Mouse (Mus musculus) midbrain, embryonic 13.5 days (tissue): ENCODE results near the gene Klhl5. TPM values are rescaled to one million over a fixed set of nuclear protein-coding genes. Genes with fewer than 3 reads are reported as not detected.

Experiments
- ATAC-seq: fragments of 200-750 bp; cut with Nextera tagmentation; 2 replicates; pipeline ENCODE4 v1.8.0; 2017; ENCODE audit warnings: mild to moderate bottlenecking, moderate TSS enrichment, moderate library complexity
- H3K27ac ChIP-seq: fragments of 300-500 bp; sonication (generic); 2 replicates; pipeline ENCODE4 v1.5.1; 2015; ENCODE audit warnings: inconsistent platforms, mild to moderate bottlenecking, moderate library complexity
- H3K27me3 ChIP-seq: fragments of 300-500 bp; sonication (generic); 2 replicates; pipeline ENCODE4 v1.6.1; 2015; ENCODE audit warnings: mild to moderate bottlenecking, inconsistent platforms
- H3K36me3 ChIP-seq: fragments of 300-500 bp; sonication (generic); 2 replicates; pipeline ENCODE4 v1.6.1; 2015; ENCODE audit warnings: mild to moderate bottlenecking, inconsistent platforms
- H3K4me1 ChIP-seq: fragments of 300-500 bp; sonication (generic); replicated peaks from 2 replicates; pipeline ENCODE4 v1.6.1; 2015; ENCODE audit warnings: inconsistent platforms
- H3K4me2 ChIP-seq: fragments of 300-500 bp; sonication (generic); replicated peaks from 2 replicates; pipeline ENCODE4 v1.6.1; 2015; ENCODE audit warnings: moderate library complexity, mild to moderate bottlenecking, inconsistent platforms
- H3K4me3 ChIP-seq: fragments of 300-500 bp; sonication (generic); replicated peaks from 2 replicates; pipeline ENCODE4 v1.5.1; 2015; ENCODE audit warnings: mild to moderate bottlenecking, inconsistent platforms
- H3K9ac ChIP-seq: fragments of 300-500 bp; sonication (generic); replicated peaks from 2 replicates; pipeline ENCODE4 v1.6.1; 2015; ENCODE audit warnings: mild to moderate bottlenecking, inconsistent platforms
- H3K9me3 ChIP-seq: fragments of 300-500 bp; sonication (generic); 2 replicates; pipeline ENCODE4 v1.6.1; 2016; ENCODE audit warnings: mild to moderate bottlenecking, inconsistent platforms
- WGBS: fragments of 180-500 bp; shearing (Covaris S2); methylation state at CpG from one replicate; pipeline ENCODE4 v1.1.7; 2015; 5-methylcytosine and 5-hydroxymethylcytosine counted together
- polyA plus RNA-seq: library from polyadenylated mRNA; unstranded; fragments of >200 nt; fragmentation: Nextera tagmentation; extraction: Ambion mirVana; gene quantifications from 2 replicates; pipeline ENCODE4 v1.2.1, GENCODE M21; 2015

Gene Klhl5
- polyA plus RNA-seq, 1 experiment from 2014 or later: 46.7 TPM

GRCm38 (mm10) chr5:65078081-65078480, 29.3 kb upstream of the Klhl5 start:
- 98% methylated on average over 4 of the region's 4 CpGs for WGBS
- H3K4me3 ChIP-seq: no peak overlapping the region
- no peaks in the 10 kb centered on the region for H3K4me1 ChIP-seq
- no peaks in the 10 kb centered on the region for H3K36me3 ChIP-seq
- H3K27ac ChIP-seq: no peak overlapping the region
- H3K27me3 ChIP-seq: no peaks in the 10 kb centered on the region
- H3K9ac ChIP-seq: no peak overlapping the region
- no peaks in the 10 kb centered on the region for H3K9me3 ChIP-seq
- no peak overlapping the region for H3K4me2 ChIP-seq
- ATAC-seq: no peak

- H3K9me3 ChIP-seq: no peaks in the 10 kb centered on the region
- H3K4me3 ChIP-seq: no peak overlapping the region
- H3K4me2 ChIP-seq: no peak overlapping the region
- no peaks in the 10 kb centered on the region for H3K27me3 ChIP-seq
- no peak for ATAC-seq
- WGBS: 77% methylated on average over 9 of the region's 9 CpGs
- no peaks in the 10 kb centered on the region for H3K36me3 ChIP-seq
- no peak overlapping the region for H3K27ac ChIP-seq
- H3K9ac ChIP-seq: no peak overlapping the region
- no peaks in the 10 kb centered on the region for H3K4me1 ChIP-seq
These were observed 27.5 kb upstream of the Klhl5 start for GRCm38 (mm10) chr5:65079881-65080280.

DNA sequence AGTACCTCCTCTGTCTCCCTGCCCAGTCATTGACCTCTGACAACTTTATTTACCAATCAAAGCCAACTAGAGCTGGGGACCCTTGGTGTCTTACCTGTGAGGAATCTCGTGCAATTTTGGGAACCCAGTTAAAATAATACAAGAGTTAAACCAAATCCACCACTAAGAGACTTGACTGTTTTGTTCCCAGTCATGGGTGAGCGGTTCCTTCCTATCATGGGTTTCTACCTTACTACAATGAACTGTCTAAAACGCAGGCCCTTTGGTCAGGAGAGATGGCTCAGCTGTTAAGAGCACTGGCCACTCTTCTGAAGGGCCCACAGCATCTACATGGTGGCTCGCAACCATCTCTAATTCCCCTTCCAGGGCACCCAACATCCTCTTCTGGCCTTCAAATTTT, 25.5 kb upstream of the Klhl5 start:
- Histone ChIP-seq H3K4me3 (no peak overlapping the region), H3K36me3 (no peaks in the 10 kb centered on the region), H3K9me3 (no peaks in the 10 kb centered on the region), H3K4me1 (no peaks in the 10 kb centered on the region), H3K4me2 (no peak overlapping the region), H3K9ac (no peak overlapping the region), H3K27me3 (no peaks in the 10 kb centered on the region), H3K27ac (no peak overlapping the region)
- 76% methylated on average over 4 of the region's 4 CpGs for WGBS
- no peak for ATAC-seq

GRCm38 (mm10) chr5:65086522-65086921, 20.8 kb upstream of the Klhl5 start:
- no peaks in the 10 kb centered on the region for H3K4me1 ChIP-seq
- no peak overlapping the region for H3K9ac ChIP-seq
- no peak overlapping the region for H3K4me3 ChIP-seq
- H3K27ac ChIP-seq: no peak overlapping the region
- H3K9me3 ChIP-seq: no peaks in the 10 kb centered on the region
- H3K4me2 ChIP-seq: no peak overlapping the region
- no peaks in the 10 kb centered on the region for H3K36me3 ChIP-seq
- no peak for ATAC-seq
- WGBS: 90% methylated on average over 6 of the region's 6 CpGs
- H3K27me3 ChIP-seq: no peaks in the 10 kb centered on the region

GRCm38 (mm10) chr5:65089707-65090106, 17.6 kb upstream of the Klhl5 start:
- H3K4me1 ChIP-seq: no peaks in the 10 kb centered on the region
- no peak overlapping the region for H3K4me2 ChIP-seq
- H3K27ac ChIP-seq: no peak overlapping the region
- H3K4me3 ChIP-seq: no peak overlapping the region
- WGBS: 79% methylated on average over 3 of the region's 3 CpGs
- no peaks in the 10 kb centered on the region for H3K36me3 ChIP-seq
- ATAC-seq: no peak
- H3K9ac ChIP-seq: no peak overlapping the region
- no peaks in the 10 kb centered on the region for H3K9me3 ChIP-seq
- no peaks in the 10 kb centered on the region for H3K27me3 ChIP-seq

DNA sequence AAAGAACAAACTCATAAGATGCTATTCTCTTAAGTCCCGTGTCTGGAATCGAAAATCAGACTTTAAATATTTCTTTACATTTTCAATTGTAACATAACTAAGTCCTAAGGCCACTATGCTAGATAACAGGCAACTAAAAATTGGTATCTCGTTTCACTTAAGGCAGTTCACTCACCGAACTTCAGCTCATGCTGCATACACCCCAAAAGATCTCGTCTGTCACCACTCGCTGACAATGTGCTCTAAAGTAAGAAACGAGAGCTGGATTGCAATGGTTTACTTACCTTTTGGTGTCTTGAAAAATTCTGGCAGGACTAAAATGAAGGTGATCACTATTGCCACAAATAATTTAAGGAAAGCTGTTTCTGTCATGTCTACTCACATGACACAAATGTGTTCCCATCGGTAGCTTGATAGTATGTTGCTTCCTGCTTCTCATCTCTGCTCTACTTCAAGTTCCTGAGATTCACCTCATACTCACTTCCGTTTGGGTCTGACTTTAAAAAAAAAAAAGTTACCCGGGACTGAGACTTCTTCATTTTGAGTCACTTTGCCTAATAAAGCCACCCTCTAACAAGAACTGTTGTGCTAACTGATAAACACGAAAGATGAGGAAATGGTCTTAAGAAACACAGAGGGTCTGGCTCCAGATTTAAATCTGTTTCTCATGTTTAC, 16.0 kb upstream of the Klhl5 start:
- H3K27me3 ChIP-seq: no peaks in the 10 kb centered on the region
- H3K9me3 ChIP-seq: no peaks in the 10 kb centered on the region
- H3K4me2 ChIP-seq: no peak overlapping the region
- H3K4me1 ChIP-seq: no peaks in the 10 kb centered on the region
- no peaks in the 10 kb centered on the region for H3K36me3 ChIP-seq
- 79% methylated on average over 11 of the region's 11 CpGs for whole genome bisulfite sequencing
- H3K4me3 ChIP-seq: no peak overlapping the region
- no peak overlapping the region for H3K9ac ChIP-seq
- H3K27ac ChIP-seq: no peak overlapping the region
- ATAC-seq: no peak

DNA sequence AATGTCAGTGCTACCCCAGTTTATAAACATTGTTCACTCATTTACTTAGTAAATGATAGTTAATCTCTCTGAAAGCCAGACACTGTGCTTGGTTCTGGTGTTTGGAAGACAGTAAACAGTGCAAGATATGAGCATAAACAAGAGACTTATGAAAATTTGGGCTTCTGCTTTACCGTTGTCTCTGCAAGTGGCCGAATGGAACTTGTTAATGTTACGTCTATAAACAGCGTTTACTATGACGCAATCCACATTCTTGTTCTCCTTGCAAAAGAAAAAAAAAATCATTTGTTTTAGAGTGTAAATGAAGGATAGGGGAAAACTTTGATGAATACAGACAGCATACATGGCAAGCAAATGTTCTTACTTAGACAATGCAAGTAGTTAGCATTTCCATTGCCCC, 15.4 kb upstream of the Klhl5 start, which contains the start of gene Tmem156:
Gene Tmem156, minus strand, starts transcription at position 212 of the 400 bp plus-strand sequence.
- ATAC-seq: no peak
- H3K4me3 ChIP-seq: no peak within 1 kb of the TSS
- no peaks in the 10 kb centered on the region for H3K36me3 ChIP-seq
- no peaks in the 10 kb centered on the region for H3K9me3 ChIP-seq
- WGBS: 90% methylated on average over 5 of the region's 5 CpGs
- no peaks in the 10 kb centered on the region for H3K4me1 ChIP-seq
- no peaks in the 10 kb centered on the region for H3K27me3 ChIP-seq
- no peak within 1 kb of the TSS for H3K27ac ChIP-seq
- H3K9ac ChIP-seq: no peak within 1 kb of the TSS
- no peak within 1 kb of the TSS for H3K4me2 ChIP-seq

DNA sequence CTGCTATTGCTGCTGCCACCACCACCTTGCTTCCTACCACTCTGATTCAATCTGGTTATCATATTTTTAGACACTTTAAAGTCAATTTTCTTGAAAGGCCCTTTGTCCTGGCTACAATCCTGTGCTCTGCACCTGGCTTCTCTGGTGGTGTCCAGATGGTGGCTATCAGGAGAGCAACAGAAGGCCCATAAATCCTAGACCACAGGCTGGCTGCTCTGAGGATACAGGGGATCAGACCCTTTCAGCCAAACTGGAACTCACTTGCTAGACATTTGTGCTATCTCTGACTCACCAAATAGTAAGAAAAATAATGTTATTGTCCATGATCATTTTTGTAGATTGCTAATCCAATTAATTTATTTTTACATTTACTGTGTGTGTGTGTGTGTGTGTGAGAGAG, 13.6 kb upstream of the Klhl5 start:
- Histone ChIP-seq H3K9ac (no peak overlapping the region), H3K4me3 (no peak overlapping the region), H3K4me1 (no peaks in the 10 kb centered on the region), H3K4me2 (no peak overlapping the region), H3K27me3 (no peaks in the 10 kb centered on the region), H3K9me3 (no peaks in the 10 kb centered on the region), H3K27ac (no peak overlapping the region), H3K36me3 (no peaks in the 10 kb centered on the region)
- no peak for ATAC-seq

DNA sequence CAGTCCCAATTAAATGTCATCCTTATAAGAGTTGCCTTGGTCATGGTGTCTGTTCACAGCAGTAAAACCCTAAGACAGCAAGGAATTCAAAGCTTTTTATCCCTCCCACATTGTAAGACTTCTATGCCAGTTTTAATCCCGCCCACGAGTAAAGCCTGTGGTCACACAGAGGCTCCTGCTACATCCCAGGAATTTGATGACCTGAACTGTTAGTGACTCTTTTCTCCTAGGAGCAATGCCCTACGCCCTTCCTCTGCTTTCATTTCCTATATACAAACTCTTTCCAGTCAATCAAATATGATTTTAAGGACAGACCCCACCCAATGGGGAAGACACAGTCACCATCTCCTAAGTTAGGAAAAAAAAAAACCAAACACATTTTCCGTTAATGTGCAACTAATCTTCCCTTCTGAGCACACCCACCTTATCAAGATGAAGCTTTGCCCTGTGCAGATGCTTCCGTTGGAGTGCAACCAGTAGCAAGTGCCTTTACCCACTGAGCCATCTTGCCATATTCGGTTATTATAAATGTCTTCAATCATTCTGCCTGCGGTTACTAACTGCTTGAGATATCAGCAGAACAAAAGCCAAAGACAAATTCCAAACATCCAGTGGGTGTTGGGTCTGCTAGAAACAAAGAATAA, 12.3 kb upstream of the Klhl5 start:
- Histone ChIP-seq H3K9ac (no peak overlapping the region), H3K4me2 (no peak overlapping the region), H3K36me3 (no peaks in the 10 kb centered on the region), H3K27me3 (no peaks in the 10 kb centered on the region), H3K27ac (no peak overlapping the region), H3K4me3 (no peak overlapping the region), H3K4me1 (no peaks in the 10 kb centered on the region), H3K9me3 (no peaks in the 10 kb centered on the region)
- 92% methylated on average over 7 of the region's 7 CpGs for WGBS
- ATAC-seq: no peak

DNA sequence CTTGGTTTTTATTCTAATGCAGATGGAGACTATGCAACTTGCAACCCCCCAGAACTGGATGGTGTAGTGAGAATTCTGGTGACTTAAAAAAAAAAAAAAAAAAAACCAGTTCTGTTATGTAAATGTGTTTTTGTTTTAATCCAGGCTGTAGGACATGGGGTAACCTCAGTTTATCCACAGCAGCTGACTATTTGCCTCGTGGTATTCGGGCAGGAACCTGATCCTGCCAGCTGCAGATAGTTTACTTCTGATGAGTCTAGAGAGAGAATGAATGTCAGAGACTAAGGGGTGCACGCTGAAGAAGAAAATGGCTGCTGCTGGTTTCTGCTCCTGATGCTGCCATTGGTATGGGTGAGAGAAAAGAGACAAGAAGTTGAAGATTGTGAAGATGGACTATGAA, 11.3 kb upstream of the Klhl5 start:
- no peaks in the 10 kb centered on the region for H3K27me3 ChIP-seq
- H3K27ac ChIP-seq: no peak overlapping the region
- no peak for ATAC-seq
- H3K9me3 ChIP-seq: no peaks in the 10 kb centered on the region
- no peak overlapping the region for H3K4me3 ChIP-seq
- WGBS: 89% methylated on average over 3 of the region's 3 CpGs
- H3K9ac ChIP-seq: no peak overlapping the region
- H3K4me1 ChIP-seq: no peaks in the 10 kb centered on the region
- no peak overlapping the region for H3K4me2 ChIP-seq
- no peaks in the 10 kb centered on the region for H3K36me3 ChIP-seq

- ATAC-seq: no peak
- no peaks in the 10 kb centered on the region for H3K27me3 ChIP-seq
- no peaks in the 10 kb centered on the region for H3K9me3 ChIP-seq
- 0 out of 2 replicates have a peak, but pooled peaks cover 2% of the 10 kb centered on the region for H3K4me1 ChIP-seq
- H3K36me3 ChIP-seq: no peaks in the 10 kb centered on the region
- no peak overlapping the region for H3K4me3 ChIP-seq
- no peak overlapping the region for H3K27ac ChIP-seq
- no peak overlapping the region for H3K4me2 ChIP-seq
- 87% methylated on average over 3 of the region's 3 CpGs for WGBS
- no peak overlapping the region for H3K9ac ChIP-seq
These were observed 10.5 kb upstream of the Klhl5 start for GRCm38 (mm10) chr5:65096805-65097204.

GRCm38 (mm10) chr5:65097457-65097856, 9.9 kb upstream of the Klhl5 start:
- WGBS: 91% methylated on average over 5 of the region's 5 CpGs
- no peak for ATAC-seq
- H3K9ac ChIP-seq: no peak overlapping the region
- no peak overlapping the region for H3K27ac ChIP-seq
- no peaks in the 10 kb centered on the region for H3K9me3 ChIP-seq
- H3K4me3 ChIP-seq: no peak overlapping the region
- no peaks in the 10 kb centered on the region for H3K36me3 ChIP-seq
- H3K4me2 ChIP-seq: no peak overlapping the region
- peaks cover 8% of the 10 kb centered on the region; the same call in 1 of the 2 replicates for H3K4me1 ChIP-seq
- no peaks in the 10 kb centered on the region for H3K27me3 ChIP-seq

GRCm38 (mm10) chr5:65100002-65100401, 7.3 kb upstream of the Klhl5 start:
- H3K9ac ChIP-seq: no peak overlapping the region
- no peaks in the 10 kb centered on the region for H3K9me3 ChIP-seq
- no peak for ATAC-seq
- H3K36me3 ChIP-seq: no peaks in the 10 kb centered on the region
- H3K4me1 ChIP-seq: peaks cover 12% of the 10 kb centered on the region; the same call in 1 of the 2 replicates
- H3K4me3 ChIP-seq: no peak overlapping the region
- H3K27me3 ChIP-seq: no peaks in the 10 kb centered on the region
- H3K27ac ChIP-seq: no peak overlapping the region
- no peak overlapping the region for H3K4me2 ChIP-seq
- WGBS: 52% methylated on average over 11 of the region's 11 CpGs
